Mouse (Mus musculus) MN1 (cell line): ENCODE data around the gene Gm5089.

Source experiments
- DNase-seq: peaks from one replicate; pipeline ENCODE4 v3.0.0-alpha.2; 2016; ENCODE audit warnings: low spot score

Gm5089 gene

GRCm38 (mm10) chr14:122426529-122427203, 24.2 kb downstream of the Gm5089 start:
- DNase-seq = no peak

GRCm38 (mm10) chr14:122424441-122424840, 26.5 kb downstream of the Gm5089 start:
- no peak for DNase-seq

GRCm38 (mm10) chr14:122416166-122416771, 34.6 kb downstream of the Gm5089 start:
- no peak for DNase-seq

GRCm38 (mm10) chr14:122414786-122415185, 36.1 kb downstream of the Gm5089 start:
- no peak for DNase-seq

GRCm38 (mm10) chr14:122413542-122413928, 37.4 kb downstream of the Gm5089 start:
- no peak for DNase-seq

- DNase-seq = no peak
These were observed 37.9 kb downstream of the Gm5089 start for GRCm38 (mm10) chr14:122412841-122413541.

- DNase-seq = no peak
These were observed 44.2 kb downstream of the Gm5089 start for GRCm38 (mm10) chr14:122406541-122407219.

- no peak for DNase-seq
These were observed 44.9 kb downstream of the Gm5089 start for GRCm38 (mm10) chr14:122405897-122406540.

GRCm38 (mm10) chr14:122405236-122405635, 45.7 kb downstream of the Gm5089 start:
- DNase-seq = no peak

GRCm38 (mm10) chr14:122404596-122405154, 46.2 kb downstream of the Gm5089 start:
- DNase-seq = no peak

GRCm38 (mm10) chr14:122403422-122403940, 47.4 kb downstream of the Gm5089 start:
- no peak for DNase-seq

- no peak for DNase-seq
These were observed 48.1 kb downstream of the Gm5089 start for GRCm38 (mm10) chr14:122402716-122403258.

- DNase-seq = no peak
These were observed 49.0 kb downstream of the Gm5089 start for GRCm38 (mm10) chr14:122401886-122402285.

- DNase-seq = no peak
These were observed 51.0 kb downstream of the Gm5089 start for GRCm38 (mm10) chr14:122399906-122400305.

- no peak for DNase-seq
These were observed 52.2 kb downstream of the Gm5089 start for GRCm38 (mm10) chr14:122398676-122399075.

GRCm38 (mm10) chr14:122393119-122393518, 57.8 kb downstream of the Gm5089 start:
- no peak for DNase-seq

- no peak for DNase-seq
These were observed 60.0 kb downstream of the Gm5089 start for GRCm38 (mm10) chr14:122390935-122391334.

- DNase-seq = no peak
These were observed 61.1 kb downstream of the Gm5089 start for GRCm38 (mm10) chr14:122389684-122390370.

- DNase-seq = no peak
These were observed 62.4 kb downstream of the Gm5089 start for GRCm38 (mm10) chr14:122388431-122389031.

GRCm38 (mm10) chr14:122387781-122388180, 63.1 kb downstream of the Gm5089 start:
- no peak for DNase-seq
